In genomic region chr17:47596839-47597164, GRCm38 (mm10) we compare ENCODE assay signal across 9 mouse cellular contexts. TPM values are rescaled to one million over a fixed set of nuclear protein-coding genes. Genes with fewer than 3 reads are reported as not detected.
DNase-seq lines count a peak whose midpoint lies in the region; ATAC-seq and TF ChIP-seq lines count a peak whose summit lies in the region.
"Had no signal": no experiment of that assay in that cellular context is flagged by ENCODE, and none has a peak within 500 bp of the region (broad histone marks: within the 10 kb centered on the region; RNA-seq: fewer than 3 reads in every experiment).

No protein-coding gene starts in this region.

- peak overlapping the region; percentile 93 for H3K4me3 ChIP-seq in kidney, embryonic 15.5 days (replicated peaks)
- H3K4me3 ChIP-seq in bone marrow, adult 2 months (replicated peaks; ENCODE audit: control insufficient read depth, low read depth, low read length), result peak overlapping the region; percentile 99
- H3K4me3 ChIP-seq in hindbrain, embryonic 12.5 days, result peak overlapping the region; percentile 67

- H3K9me3 ChIP-seq in kidney, embryonic 15.5 days (replicated peaks), result no peaks in the 10 kb centered on the region
- no peaks in the 10 kb centered on the region for H3K9me3 ChIP-seq in hindbrain, embryonic 12.5 days (replicated peaks)

- peaks cover 51% of the 10 kb centered on the region for H3K36me3 ChIP-seq in kidney, embryonic 15.5 days
- H3K36me3 ChIP-seq in hindbrain, embryonic 12.5 days, result peaks cover 28% of the 10 kb centered on the region

- H3K4me2 ChIP-seq in kidney, embryonic 15.5 days, result peak overlapping the region; percentile 86
- H3K4me2 ChIP-seq in hindbrain, embryonic 12.5 days (replicated peaks), result peak overlapping the region; percentile 80

- peaks cover 58% of the 10 kb centered on the region for H3K4me1 ChIP-seq in kidney, embryonic 15.5 days
- H3K4me1 ChIP-seq in bone marrow, adult 2 months (ENCODE audit: control insufficient read depth, insufficient read depth, low read length), result peaks cover 14% of the 10 kb centered on the region
- H3K4me1 ChIP-seq in hindbrain, embryonic 12.5 days, result peaks cover 41% of the 10 kb centered on the region

- no peaks in the 10 kb centered on the region for H3K27me3 ChIP-seq in kidney, embryonic 15.5 days
- no peaks in the 10 kb centered on the region for H3K27me3 ChIP-seq in hindbrain, embryonic 12.5 days

- peak overlapping the region; percentile 98 for H3K27ac ChIP-seq in kidney, embryonic 15.5 days
- H3K27ac ChIP-seq in bone marrow, adult 2 months (ENCODE audit: control insufficient read depth, insufficient read depth, low read depth, low read length, poor library complexity), result peak overlapping the region; percentile 90
- H3K27ac ChIP-seq in hindbrain, embryonic 12.5 days, result peak overlapping the region; percentile 93; the same call in 1 of the 2 replicates

- TF ChIP-seq POLR2A in bone marrow, adult 2 months (IDR thresholded peaks at IDR 0.05; ENCODE audit: borderline replicate concordance, control insufficient read depth, low read depth, low read length), result no peak

- peak overlapping the region; percentile 91 for H3K9ac ChIP-seq in kidney, embryonic 15.5 days
- no peak overlapping the region for H3K9ac ChIP-seq in hindbrain, embryonic 12.5 days

- no peak for TF ChIP-seq CTCF in bone marrow, adult 2 months (IDR thresholded peaks at IDR 0.05; ENCODE audit: control insufficient read depth, insufficient read depth, low read length)

- no peak for DNase-seq in kidney, adult 9 months
- peak; percentile 31 for DNase-seq in lung, postnatal 4 days
- DNase-seq in cerebellum, postnatal 14 days, result no peak
- DNase-seq in urinary bladder, adult 18-20 months (ENCODE audit: low spot score in 2 of 2), result no peak
- DNase-seq in cerebellum, postnatal 10 days, result no peak
- DNase-seq: embryo, embryonic 11 days had no signal

- WGBS in kidney, embryonic 15.5 days, result 62% methylated on average over 5 of the region's 5 CpGs
- 30% methylated on average over 5 of the region's 5 CpGs for WGBS in bone marrow, adult 2 months
- 80% methylated on average over 5 of the region's 5 CpGs for WGBS in hindbrain, embryonic 12.5 days

- no peak for ATAC-seq in kidney, embryonic 15.5 days (replicated peaks; ENCODE audit: low FRiP score)
- no peak for ATAC-seq in hindbrain, embryonic 12.5 days (ENCODE audit: low FRiP score)

RNA-seq across cellular contexts. Expression of gene Bysl, which starts 14.5 kb away (rescaled TPM):
- polyA plus RNA-seq in kidney, embryonic 15.5 days (2015; fragmentation: Nextera tagmentation; extraction: Ambion mirVana), result 23.8 and 26.5 TPM in 2 replicates
- polyA plus RNA-seq in bone marrow, adult 2 months (2011; ENCODE audit: insufficient read depth, insufficient read length, low replicate concordance, missing spikeins), result 5.8 and 9.5 TPM in 2 replicates
- 31.8 and 32.0 TPM in 2 replicates for polyA plus RNA-seq in hindbrain, embryonic 12.5 days (2016; fragmentation: Nextera tagmentation; extraction: Ambion mirVana)

RNA-seq across cellular contexts. Expression of gene Med20, which starts 14.6 kb away (rescaled TPM):
- 45.7 TPM in 2 replicates for polyA plus RNA-seq in kidney, embryonic 15.5 days (2015; fragmentation: Nextera tagmentation; extraction: Ambion mirVana)
- 18.0 and 21.2 TPM in 2 replicates for polyA plus RNA-seq in bone marrow, adult 2 months (2011; ENCODE audit: insufficient read depth, insufficient read length, low replicate concordance, missing spikeins)
- 38.8 and 39.0 TPM in 2 replicates for polyA plus RNA-seq in hindbrain, embryonic 12.5 days (2016; fragmentation: Nextera tagmentation; extraction: Ambion mirVana)

RNA-seq across cellular contexts. Expression of gene Gm20517, which starts 14.6 kb away (rescaled TPM):
- 0.81 and 1.4 TPM in 2 replicates for polyA plus RNA-seq in kidney, embryonic 15.5 days (2015; fragmentation: Nextera tagmentation; extraction: Ambion mirVana)
- polyA plus RNA-seq in bone marrow, adult 2 months (2011; ENCODE audit: insufficient read depth, insufficient read length, low replicate concordance, missing spikeins), result 3.0 and 5.1 TPM in 2 replicates
- 2.5 and 3.9 TPM in 2 replicates for polyA plus RNA-seq in hindbrain, embryonic 12.5 days (2016; fragmentation: Nextera tagmentation; extraction: Ambion mirVana)

RNA-seq across cellular contexts. Expression of gene Usp49, which starts 33.7 kb away (rescaled TPM):
- 4.6 and 5.0 TPM in 2 replicates for polyA plus RNA-seq in kidney, embryonic 15.5 days (2015; fragmentation: Nextera tagmentation; extraction: Ambion mirVana)
- 9.3 and 10.3 TPM in 2 replicates for polyA plus RNA-seq in bone marrow, adult 2 months (2011; ENCODE audit: insufficient read depth, insufficient read length, low replicate concordance, missing spikeins)
- 10.5 and 12.3 TPM in 2 replicates for polyA plus RNA-seq in hindbrain, embryonic 12.5 days (2016; fragmentation: Nextera tagmentation; extraction: Ambion mirVana)

Comparison
In these comparisons a context has a peak if more than half of its experiments do, and no peak if none do; other contexts are left out.
1. DNase-seq: peak in lung, postnatal 4 days (2 of 2); none in kidney, adult 9 months (single experiment), cerebellum, postnatal 14 days (0 of 2), urinary bladder, adult 18-20 months (0 of 2) and cerebellum, postnatal 10 days (0 of 2).
2. Peak in every context shown above with its lines, with median percentiles within 50 percentile points of each other: H3K27ac ChIP-seq and H3K4me3 ChIP-seq.